Mouse (Mus musculus) kidney, postnatal 4 days (tissue): ENCODE data around the gene Unkl.
A peak's percentile ranks its signal among the peaks of the same experiment; 100 is the strongest.
"Not testable (repeated sequence)": the region's sequence is repeated elsewhere in the genome, so short reads cannot be mapped to it uniquely, and the experiment has no call there.

ENCODE experiments used
- DNase-seq, 2 experiments: peaks; one replicate each; pipeline ENCODE4 v3.0.0; 2021; ENCODE audit warnings: mixed read lengths in 2 of 2

Gene Unkl

DNA sequence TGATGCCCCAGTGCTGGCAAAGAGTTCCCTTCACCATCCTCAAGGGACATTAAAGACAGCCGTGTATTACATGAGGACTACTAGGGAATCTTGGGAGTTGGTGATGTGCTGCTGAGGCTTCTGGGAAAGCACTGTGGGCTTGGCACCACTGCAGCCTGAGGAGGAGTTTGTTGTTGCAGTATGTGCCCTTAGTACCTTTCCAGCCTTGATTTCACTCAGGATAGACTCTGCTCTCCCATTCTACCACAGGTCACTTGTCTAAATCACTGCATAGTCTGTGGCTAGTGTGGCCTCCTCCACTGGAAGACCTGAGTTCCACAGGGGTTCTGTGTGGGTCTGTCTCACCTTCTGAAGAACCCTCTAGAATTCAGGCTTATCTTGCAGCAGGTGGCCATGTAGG lies 32.5 kb downstream of the Unkl start:
- DNase-seq: no peak

DNA sequence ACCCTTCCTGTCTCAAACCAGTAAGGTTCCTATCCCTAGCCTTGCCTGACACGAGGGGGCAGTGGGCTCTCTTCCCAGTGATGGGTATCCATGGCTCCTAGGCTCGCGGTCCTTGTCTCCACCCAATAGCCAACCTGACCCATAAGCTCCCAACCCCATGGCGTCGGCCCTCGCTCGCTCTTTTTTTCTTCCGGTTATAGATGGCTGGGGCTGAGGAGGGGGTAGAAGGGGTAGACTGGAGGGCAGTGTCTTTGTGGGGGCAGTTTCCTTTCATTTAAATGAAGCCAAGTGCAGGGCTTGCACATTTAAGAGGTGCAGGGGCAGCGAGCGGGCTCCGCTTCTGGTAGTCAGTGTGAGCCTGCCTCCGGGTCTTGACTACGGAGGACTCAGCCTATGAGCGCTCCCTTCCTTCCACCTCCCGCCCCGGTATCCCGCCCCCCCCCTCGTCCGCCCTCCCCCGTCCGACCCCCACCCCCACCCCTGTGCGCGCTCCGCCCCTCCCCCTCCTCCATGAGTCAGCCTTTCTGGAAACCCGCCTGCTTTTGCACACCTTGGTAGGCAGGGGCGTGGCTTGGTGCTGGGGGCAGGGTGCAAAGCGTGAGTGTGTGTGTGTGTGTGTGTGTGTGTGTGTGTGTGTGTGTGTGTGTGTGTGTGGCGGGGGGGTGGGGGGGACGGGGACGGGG lies 33.8 kb downstream of the Unkl start:
- peak; percentile 76 to 84 for DNase-seq

DNA sequence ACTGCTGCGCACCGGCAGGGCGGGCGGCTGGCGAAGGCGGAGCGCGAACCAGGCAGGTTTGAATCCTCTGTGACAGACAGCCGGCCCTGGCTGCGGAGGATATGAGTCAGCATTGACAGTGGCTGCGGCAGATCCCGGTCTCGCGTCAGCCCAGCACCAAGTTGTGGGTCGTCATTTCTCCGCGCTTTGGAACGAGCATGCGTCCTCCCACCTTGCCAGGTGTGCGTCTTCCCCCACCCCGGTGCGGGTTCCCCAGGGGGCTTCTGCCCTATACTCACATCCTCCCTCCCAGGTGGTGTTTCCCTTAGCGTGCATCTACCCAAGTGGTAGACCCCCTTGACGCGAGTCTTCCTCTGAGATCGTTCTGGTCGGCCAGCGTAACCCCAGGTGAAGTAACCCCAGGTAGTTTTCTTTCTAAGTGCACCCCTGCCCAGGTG lies 34.3 kb downstream of the Unkl start:
- DNase-seq: not testable (repeated sequence)

DNA sequence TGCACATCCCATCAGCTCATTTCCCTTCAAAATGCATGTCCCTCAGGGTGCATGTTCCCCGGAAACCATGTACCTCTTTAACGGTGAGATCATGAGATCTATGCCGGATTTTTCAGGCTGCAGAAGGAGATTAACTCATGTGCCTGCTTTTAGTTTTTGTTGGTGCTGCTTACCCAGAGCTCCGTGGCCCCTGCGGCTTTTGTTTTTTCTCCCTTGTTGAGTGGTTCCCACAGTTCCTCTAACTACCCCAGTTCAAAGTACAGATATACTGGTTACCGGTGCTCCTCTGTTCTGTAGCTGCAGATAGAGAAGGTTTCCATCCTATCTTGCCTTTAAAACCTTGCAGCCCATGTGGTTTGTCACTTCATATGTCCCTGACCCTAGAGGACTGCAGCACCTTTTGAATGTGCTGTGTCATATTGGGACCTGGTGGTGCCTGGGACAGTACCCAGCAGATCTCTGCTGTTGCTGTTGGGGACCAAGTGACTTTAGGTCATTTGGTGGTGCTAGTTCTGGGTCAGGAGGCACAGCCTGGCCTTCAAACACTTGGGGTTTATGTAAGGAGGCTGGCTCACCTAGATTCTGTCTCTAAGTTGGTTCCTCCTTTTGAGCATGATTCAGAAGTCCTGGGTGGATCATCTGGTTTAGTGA lies 34.9 kb downstream of the Unkl start:
- no peak for DNase-seq

DNA sequence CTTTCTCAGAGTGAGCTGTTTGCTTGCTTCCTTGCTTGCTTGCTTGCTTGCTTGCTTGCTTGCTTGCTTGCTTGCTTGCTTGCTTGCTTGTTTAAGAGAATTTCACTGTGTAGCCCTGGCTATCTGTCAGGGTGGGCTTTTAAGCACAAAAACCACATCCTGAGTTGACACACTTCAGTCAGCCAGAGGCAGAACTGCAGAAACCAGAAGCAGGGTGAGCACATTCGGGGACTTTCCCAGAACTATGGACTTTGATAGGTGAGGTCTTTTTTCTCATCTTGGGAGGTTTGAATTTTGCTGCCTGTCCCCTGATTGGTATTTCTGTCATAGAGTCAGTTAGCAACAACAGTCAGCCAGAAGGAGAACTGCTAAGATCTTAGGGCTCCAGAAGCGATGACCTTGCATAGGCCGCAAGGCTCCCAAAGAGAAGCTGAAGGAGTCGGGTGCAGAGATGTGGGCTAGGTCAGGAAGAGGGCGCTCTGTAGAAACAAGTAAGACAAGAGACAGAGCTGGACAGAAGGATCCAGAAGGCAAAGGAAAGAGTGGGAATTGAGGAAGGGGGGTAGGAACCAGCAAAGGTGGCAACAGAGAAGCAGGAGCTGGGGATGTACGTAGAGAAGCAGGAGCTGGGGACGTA lies 36.5 kb downstream of the Unkl start:
- DNase-seq: no peak

DNA sequence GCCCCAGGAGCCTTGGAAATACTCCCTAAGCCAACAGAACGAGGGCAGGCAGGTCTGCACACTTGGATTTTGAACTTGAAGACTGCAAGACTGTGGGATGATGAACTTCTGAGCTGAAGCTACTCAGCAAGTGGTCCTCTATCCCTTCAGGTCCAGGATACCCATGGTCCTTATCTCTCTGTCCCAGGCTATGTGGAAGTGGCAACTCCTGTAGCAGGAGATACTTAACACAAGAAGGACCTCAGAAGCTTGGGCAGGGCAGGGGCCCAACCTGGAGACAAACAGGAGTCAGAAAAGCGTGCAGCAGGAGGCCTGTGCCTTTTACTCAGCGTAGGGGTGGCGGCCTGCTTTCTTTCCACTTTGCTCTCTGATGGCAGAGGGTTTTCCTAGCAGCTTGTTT lies 37.5 kb downstream of the Unkl start:
- DNase-seq: no peak

DNA sequence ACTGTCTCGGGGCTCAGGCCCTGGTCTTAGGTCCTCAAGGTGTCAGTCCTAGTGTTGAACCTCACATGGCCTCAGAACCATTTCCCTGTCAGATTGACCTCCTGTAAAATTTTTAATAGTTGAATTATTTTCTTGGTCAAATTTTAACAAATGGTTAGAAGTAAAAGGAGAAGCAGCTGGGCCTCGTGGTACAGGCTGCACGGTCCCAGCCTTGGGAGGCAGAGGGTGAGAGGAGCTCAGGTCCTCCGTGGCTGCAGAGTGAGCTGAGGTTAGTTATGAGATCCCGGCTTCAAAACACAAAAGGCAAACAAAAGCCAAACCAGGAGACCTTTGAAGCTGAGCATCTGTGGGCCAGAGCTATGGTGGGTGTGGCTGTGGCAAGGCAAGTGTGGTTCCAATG lies 39.8 kb downstream of the Unkl start:
- DNase-seq: no peak

DNA sequence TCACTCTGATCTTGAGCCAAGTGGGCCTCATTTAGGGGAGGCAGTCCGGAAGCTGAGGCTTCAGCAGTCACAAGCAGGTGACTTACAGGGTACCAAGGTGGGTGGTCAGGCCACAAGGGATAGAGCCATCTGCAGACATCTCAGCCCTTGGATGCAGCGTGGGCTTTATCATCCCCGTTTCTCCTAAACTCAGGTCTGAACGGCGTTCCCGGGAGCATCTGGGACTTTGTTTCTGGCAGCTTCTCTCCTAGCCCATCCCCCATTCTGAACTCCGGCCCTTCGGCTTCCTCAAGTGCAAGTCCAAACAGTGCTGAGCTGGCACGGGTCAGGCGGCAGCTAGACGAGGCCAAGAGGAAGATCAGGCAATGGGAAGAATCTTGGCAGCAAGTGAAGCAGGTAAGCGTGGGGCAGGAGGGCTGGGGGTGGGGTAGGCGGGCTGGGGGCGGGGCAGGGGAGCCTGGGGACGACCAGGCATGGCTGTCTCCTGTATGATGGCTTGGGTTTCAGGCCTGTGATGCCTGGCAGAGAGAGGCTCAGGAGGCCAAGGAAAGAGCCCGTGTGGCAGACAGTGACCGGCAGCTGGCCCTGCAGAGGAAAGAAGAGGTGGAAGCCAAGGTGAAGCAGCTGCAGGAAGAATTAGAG lies 41.9 kb downstream of the Unkl start:
- DNase-seq: not testable (repeated sequence)

DNA sequence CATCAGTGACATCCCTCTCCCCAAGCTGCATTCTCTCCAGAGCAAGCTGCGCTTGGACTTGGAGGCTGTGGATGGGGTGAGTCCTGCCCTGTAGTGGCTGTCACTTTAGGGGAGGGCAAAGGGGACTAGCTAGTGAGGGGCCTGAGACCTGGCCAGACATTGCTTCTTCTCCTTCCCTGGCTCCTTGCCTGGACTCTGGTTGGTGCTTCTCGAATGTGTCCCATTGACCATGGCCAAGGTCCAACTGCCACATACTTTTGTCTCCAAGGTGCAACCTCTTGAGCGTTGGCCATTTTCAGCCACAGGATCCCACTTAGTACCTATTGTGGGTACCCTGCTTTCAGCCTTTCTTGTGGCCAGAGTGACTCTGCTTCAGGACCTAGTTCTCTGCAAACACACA lies 42.5 kb downstream of the Unkl start:
- peak in 1 of 2 experiments; percentile 31 for DNase-seq

DNA sequence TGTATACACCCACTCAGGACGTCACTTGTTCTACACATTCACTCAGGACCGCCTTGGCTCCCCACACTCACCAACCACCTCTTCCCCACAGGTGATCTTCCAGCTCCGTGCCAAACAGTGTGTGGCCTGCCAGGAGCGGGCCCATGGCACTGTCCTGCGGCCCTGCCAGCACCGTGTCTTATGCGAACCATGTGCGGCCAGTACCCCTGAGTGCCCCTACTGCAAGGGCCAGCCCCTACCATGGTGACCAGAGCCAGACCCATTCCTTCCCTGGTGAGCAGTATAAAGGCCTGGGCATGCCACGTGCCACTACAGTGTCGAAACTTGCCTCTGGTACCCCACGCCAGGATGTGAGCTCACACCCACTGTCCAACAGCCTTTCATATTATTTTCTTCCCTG lies 43.4 kb downstream of the Unkl start:
- not testable (repeated sequence) for DNase-seq

DNA sequence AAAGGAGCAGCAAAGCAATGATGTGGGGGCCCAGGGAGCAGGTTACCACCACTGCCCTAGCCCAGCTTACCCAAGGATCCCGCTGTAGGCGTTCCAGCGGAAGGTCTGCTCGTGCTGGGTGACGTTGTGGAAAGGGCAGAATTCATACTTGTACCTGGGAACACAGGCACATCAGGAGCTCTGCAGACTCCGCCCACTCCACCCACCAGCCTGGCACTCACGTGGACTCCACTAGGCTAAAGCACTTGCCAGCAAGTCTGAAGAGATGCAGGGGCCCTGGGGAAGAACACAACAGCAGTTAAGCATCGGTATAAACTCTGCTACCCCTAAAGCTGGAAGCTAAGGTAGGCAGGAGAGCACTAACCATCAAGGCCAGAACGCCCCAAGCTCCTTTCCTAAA lies 47.4 kb downstream of the Unkl start:
- no peak for DNase-seq

DNA sequence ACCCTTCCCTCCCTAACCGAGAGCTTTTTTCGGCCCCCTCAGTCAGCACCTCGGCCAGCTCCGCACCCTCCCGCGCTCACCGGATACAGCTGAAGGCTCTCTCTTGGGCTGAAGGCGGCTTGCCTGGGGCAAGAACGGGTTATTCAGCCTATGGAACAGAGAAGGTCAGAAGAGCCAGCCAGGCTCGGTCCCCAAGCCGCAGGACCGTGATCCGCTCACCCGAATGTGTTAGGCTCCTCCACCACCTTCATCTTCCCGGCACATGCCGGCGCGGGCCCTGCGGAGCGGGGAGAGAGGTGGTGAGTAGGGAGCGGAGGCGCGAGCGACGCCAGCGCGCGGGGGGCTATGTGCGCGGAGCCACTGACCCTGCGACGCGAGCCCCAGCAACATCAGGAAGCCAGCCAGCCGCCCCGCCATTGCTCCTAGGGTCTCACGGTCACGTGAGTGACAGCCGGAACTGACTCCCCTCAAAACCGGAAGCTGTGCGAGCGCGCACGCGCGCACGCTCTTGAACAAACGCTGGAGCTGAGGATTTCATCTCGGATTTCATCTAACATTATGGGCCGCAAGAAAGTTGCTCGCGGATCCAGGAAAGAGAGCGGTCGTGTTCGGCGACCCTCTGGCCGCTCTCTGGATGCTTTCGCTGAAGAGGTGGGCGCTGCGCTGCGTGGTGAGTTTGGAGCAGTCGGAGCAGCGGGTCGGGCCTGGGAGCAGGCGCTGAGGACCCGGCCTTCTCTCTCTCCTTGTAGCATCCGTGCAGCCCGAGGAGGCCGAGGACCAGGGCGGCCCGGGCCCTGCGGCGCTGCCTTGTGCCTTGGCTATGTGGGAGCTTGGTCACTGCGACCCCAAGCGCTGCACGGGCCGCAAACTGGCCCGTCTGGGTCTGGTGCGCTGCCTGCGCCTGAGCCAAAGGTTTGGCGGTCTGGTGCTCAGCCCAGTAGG lies 51.8 kb downstream of the Unkl start, which contains the start of the genes Gnptg and Tsr3:
TSS of gene Gnptg (minus strand) at position 430 of the 942 bp plus-strand sequence.
TSS of gene Tsr3 (plus strand) at position 476 of the 942 bp plus-strand sequence.
- DNase-seq: peak; percentile 90 to 95

DNA sequence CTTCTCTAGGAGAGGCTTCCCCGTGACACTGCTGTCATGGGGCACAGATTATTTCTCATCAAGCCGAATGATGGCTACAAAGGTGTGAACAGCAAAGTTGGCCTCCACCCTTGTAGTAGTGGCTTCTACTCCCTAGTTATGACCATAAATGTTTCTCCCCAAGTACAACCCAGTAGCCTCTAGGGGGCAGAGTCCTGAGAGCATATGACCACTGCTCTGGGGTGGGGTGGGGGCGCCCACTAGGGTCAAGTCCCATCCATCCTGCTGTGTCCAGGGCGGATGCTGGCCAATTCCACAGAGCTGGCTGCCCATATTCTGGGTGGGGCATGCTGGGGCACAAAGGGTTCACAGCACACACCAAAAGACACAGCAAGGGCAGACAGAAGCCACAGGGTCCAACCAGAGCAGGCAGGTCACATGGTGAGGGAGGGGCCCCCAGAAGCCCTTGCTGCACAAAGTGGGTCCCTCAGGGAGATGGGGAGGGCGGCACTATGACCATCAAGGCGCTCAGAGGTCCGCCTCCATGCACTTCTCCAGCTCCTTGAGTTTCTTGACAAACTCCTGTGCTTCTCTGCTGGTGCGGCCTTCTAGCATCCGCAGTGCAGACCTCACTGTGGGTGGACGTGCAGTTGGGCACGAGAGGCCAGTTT lies 55.1 kb downstream of the Unkl start:
- DNase-seq: peak in 1 of 2 experiments; percentile 36

DNA sequence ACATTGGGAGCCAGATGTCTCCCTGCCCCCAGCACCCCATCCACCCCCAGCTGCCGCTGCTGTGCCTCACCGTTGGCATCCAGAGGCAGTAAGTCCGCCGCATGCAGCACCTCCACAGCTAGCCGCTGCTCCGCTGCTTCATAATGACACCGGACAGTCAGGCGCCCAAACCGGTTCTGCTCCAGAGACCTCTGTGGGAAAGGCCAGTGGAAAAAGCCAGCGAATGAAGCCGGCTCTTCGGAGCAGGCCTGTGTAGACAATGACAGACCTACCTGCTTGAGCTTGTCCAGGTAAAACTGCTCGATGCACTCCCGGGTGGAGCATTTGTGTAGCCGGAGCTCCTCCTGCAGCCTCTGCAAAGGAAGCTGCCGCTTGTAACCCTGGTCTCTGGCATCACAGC lies 56.0 kb downstream of the Unkl start:
- DNase-seq: peak in 1 of 2 experiments; percentile 44

DNA sequence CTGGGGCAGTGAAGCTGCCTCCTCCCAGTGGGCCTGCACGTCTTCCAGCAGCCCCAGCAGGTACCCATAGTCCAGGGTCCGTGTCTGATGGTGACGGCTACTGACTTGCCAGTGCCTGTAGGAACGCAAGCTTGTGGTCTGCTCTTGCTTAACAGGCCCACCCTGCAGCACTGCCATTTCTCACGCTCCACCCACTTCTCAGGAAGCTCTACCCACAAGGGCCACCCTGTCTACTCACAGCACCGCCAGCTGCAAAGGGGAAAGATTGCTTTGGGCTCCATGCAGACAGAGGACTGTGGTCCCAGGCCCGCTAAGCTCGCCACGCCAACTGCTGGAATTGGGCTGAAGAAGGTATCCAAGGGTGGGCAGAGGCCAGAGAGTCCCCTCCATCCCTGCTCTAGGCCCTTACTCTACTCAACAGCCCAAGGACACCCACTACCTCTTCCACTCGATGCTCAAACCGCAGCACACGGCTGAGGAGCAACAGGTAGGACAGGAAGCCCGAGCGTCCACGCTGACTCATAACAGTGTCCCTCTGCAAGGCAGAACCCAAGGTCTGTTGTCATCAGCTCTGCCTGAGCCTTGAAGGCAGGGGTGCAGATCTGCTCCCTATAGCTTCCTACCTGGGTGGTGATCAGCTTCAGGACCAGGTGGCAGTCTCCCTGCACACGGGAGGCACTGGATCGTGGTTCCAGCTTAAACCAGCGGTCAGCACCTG lies 60.0 kb downstream of the Unkl start:
- DNase-seq: no peak

DNA sequence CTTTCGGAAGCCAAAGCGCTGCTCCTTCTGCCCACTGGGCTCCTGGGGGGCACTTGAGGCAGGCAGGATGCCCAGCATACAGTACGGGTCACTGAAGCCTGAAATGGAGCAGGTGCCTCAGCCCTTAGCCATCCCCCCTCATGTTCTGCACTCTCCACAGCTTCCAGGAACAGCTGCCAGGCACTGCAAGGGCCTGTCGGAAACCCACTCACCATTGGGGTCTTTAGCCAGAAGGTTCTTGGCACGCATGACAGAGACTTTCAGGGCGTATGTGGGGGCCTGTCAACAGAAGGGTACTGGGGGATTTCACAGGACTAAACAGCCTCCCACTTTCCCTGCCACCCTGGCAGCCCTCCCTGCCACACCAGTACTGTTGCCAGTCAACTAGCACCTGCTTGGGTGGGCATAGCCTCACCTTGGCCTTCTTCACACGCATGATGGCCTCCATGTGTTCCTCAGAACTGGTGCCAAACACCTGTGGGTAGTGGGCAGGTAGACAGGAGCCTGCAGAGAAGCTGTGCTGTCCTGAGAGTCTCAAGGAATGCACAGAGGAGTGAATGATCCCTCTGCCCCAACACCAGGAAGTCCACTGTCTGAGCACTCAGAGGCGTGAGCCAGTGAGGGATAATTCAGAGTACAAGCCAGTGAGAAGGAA lies 62.1 kb downstream of the Unkl start:
- no peak for DNase-seq

DNA sequence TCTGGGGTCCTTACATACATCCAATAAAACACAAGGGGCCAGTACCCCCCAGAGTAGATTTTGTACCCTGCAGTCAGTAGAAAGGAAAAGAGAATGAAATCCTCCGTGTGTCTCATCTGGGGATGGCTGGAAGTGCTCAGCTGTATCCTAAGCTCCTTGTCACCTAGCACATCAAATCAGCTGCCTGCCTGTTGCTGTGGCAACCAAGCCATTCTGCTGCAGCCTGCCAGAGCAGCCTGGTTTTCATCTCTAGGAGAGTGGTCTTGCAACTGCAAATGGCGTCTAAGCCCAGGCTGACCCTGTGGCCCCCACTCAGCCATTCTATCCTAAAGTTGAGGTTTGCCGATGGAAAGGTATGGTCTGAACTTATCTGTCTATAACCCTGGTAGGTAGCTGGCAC lies 64.4 kb downstream of the Unkl start:
- DNase-seq: no peak

DNA sequence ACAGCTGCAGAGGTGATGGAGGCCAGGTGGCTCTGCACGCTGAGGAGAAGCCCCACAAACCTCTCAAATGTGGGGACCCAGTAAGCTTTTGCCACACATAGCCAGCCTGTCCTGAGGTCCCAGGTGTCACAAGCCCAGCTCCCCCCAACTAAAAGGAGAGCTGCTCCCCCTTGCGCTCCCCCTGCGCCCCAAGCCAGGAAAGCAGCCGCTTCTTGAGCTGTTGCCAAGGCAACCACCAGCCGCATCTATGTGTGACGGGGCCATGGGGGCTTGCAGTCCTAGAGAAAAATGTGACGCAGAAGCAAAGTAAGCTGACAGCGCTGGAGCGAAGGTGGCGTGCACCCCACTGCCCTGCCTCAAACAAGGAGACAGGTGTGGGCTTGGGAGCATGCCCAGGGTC lies 65.6 kb downstream of the Unkl start:
- DNase-seq: no peak

DNA sequence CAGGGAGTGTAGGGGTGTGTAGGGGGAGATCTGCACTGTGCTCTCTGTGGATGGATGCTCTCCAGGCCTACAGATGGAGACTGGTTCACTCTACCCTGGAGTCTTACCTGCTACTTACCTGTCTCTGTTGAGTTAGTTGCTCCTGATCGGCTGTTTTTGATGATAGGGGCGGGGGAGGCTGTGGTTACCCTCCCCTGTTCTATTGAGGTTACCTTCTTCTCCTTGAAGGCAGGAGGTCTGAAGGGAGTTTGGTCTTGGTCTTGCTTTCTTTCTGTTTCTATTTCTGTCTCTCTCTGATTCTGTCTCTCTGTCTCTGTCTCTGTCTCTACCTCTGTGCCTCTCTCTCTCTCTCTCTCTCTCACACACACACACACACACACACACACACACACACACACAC lies 66.9 kb downstream of the Unkl start:
- DNase-seq: no peak

DNA sequence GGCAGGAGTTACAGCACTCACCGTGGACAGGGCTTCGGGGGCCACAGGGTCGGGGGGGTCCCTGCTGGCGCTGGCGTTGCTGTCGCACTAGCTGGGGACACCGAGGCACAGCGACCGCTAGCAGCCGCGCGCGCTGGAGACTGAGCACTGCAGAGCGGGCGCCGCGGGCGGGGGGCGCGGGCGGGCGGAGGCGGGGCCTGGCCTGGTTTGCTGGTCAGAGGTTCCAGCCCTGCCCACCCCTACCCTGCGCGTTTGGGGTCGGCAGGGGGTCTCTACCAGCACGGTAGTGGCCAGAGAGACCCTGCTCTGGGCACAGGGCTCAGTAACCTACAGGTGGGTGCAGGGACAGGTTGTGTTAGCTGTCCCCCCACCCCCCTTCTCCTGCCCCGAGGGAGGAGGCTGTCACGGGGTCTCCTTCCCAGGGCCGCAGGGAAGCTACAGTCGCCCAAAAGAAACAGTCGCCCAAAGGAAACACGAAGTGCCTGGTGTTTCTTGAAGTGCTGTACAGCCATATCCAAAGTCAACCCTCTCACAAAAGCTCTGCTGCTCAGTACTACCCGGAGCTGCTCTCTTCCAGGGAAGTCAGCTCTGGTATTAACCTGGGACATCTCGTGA lies 68.0 kb downstream of the Unkl start, which contains the start of gene Baiap3:
TSS of gene Baiap3 (minus strand) at position 225 of the 615 bp plus-strand sequence.
- DNase-seq: peak; percentile 59 to 72
